Mouse (Mus musculus) small intestine, adult 2 months (tissue): ENCODE measurements around the gene Larp1. TPM values are rescaled to one million over a fixed set of nuclear protein-coding genes. Genes with fewer than 3 reads are reported as not detected.
"Not testable (repeated sequence)": the region's sequence is repeated elsewhere in the genome, so short reads cannot be mapped to it uniquely, and the experiment has no call there.

ENCODE experiments used
- H3K27ac ChIP-seq: fragments of 200-500 bp; 2 replicates; pipeline ENCODE4 v1.5.1; 2012; ENCODE audit warnings: low read depth, low read length, control low read depth, inconsistent platforms; ENCODE audit not compliant: insufficient read depth
- H3K27me3 ChIP-seq: fragments of 200-500 bp; 2 replicates; pipeline ENCODE4 v1.6.1; 2012; ENCODE audit warnings: mild to moderate bottlenecking, moderate library complexity, low read length, inconsistent platforms; ENCODE audit not compliant: control insufficient read depth, insufficient read depth
- H3K36me3 ChIP-seq: fragments of 200-500 bp; 2 replicates; pipeline ENCODE4 v1.6.1; 2012; ENCODE audit warnings: mild to moderate bottlenecking, low read length, control low read depth, inconsistent platforms; ENCODE audit not compliant: control insufficient read depth, insufficient read depth
- H3K4me1 ChIP-seq: fragments of 200-500 bp; 2 replicates; pipeline ENCODE4 v1.6.1; 2012; ENCODE audit warnings: low read length, inconsistent platforms, mixed read lengths; ENCODE audit not compliant: control insufficient read depth, insufficient read depth, insufficient read length
- H3K4me3 ChIP-seq: fragments of 200-500 bp; 2 replicates; pipeline ENCODE4 v1.5.1; 2012; ENCODE audit warnings: low read depth, mild to moderate bottlenecking, control low read depth, inconsistent platforms, low read length, moderate library complexity
- CTCF ChIP-seq: fragments of 200-500 bp; IDR thresholded peaks from 2 replicates; pipeline ENCODE4 v1.5.1; 2012; ENCODE audit warnings: low read depth, mild to moderate bottlenecking, control low read depth, inconsistent platforms, low read length, moderate library complexity, mixed read lengths; ENCODE audit not compliant: insufficient replicate concordance, insufficient read length; ENCODE audit errors: extremely low read depth
- POLR2A ChIP-seq: fragments of 200-500 bp; IDR thresholded peaks from 2 replicates; pipeline ENCODE4 v1.6.1; 2012; ENCODE audit warnings: low read depth, mild to moderate bottlenecking, control low read depth, inconsistent platforms, low read length, moderate library complexity
- whole genome bisulfite sequencing: fragments of 180-500 bp; shearing (Covaris S2); methylation state at CpG from one replicate; pipeline ENCODE4 v1.1.7; 2018; 5-methylcytosine and 5-hydroxymethylcytosine counted together
- polyA plus RNA-seq: library from polyadenylated mRNA; depleted of rRNA; stranded (reverse); fragments of >200 nt; gene quantifications from 2 replicates; pipeline ENCODE4 v1.2.3, GENCODE M21; 2012

The Larp1 gene
- polyA plus RNA-seq, 1 experiment: 25.9 TPM

- 73% methylated on average over 20 of the region's 20 CpGs for WGBS
- Histone ChIP-seq H3K36me3 (no peaks in the 10 kb centered on the region), H3K4me1 (peaks cover 2% of the 10 kb centered on the region), H3K27ac (no peak overlapping the region), H3K4me3 (no peak overlapping the region; the same call in 1 of the 2 replicates), H3K27me3 (no peaks in the 10 kb centered on the region)
- TF ChIP-seq POLR2A (no peak), CTCF (no peak)
Observed at GRCm38 (mm10) chr11:58096821-58097620, 88.2 kb downstream of the Larp1 start.

- no peak overlapping the region for H3K27ac ChIP-seq
- H3K4me3 ChIP-seq: peak overlapping the region; percentile 41
- no peaks in the 10 kb centered on the region for H3K36me3 ChIP-seq
- TF ChIP-seq POLR2A: no peak
- TF ChIP-seq CTCF: no peak
- peaks cover 2% of the 10 kb centered on the region for H3K4me1 ChIP-seq
- H3K27me3 ChIP-seq: no peaks in the 10 kb centered on the region
- 3% methylated on average over 31 of the region's 38 CpGs for WGBS
Observed at GRCm38 (mm10) chr11:58097621-58098365, 88.9 kb downstream of the Larp1 start.

- H3K27ac ChIP-seq, H3K4me1 ChIP-seq, H3K27me3 ChIP-seq, H3K36me3 ChIP-seq, H3K4me3 ChIP-seq: not testable (repeated sequence)
- peak; percentile 37; the same call in 1 of the 2 replicates for TF ChIP-seq CTCF
- 79% methylated on average over 5 of the region's 5 CpGs for WGBS
Observed at GRCm38 (mm10) chr11:58098366-58098720, 89.5 kb downstream of the Larp1 start.

GRCm38 (mm10) chr11:58100006-58100405, 91.1 kb downstream of the Larp1 start:
- TF ChIP-seq CTCF (no peak), POLR2A (no peak)
- H3K4me3 ChIP-seq: no peak overlapping the region
- H3K27me3 ChIP-seq: no peaks in the 10 kb centered on the region
- 95% methylated on average over 2 of the region's 2 CpGs for whole genome bisulfite sequencing
- no peaks in the 10 kb centered on the region for H3K36me3 ChIP-seq
- peaks cover 7% of the 10 kb centered on the region for H3K4me1 ChIP-seq
- no peak overlapping the region for H3K27ac ChIP-seq

GRCm38 (mm10) chr11:58101194-58101720, 92.4 kb downstream of the Larp1 start:
- Histone ChIP-seq H3K4me1 (peaks cover 8% of the 10 kb centered on the region), H3K27me3 (no peaks in the 10 kb centered on the region), H3K27ac (no peak overlapping the region), H3K4me3 (no peak overlapping the region), H3K36me3 (no peaks in the 10 kb centered on the region)
- TF ChIP-seq CTCF (no peak), POLR2A (no peak)
- WGBS: 78% methylated on average over 4 of the region's 4 CpGs

- Histone ChIP-seq H3K36me3 (no peaks in the 10 kb centered on the region), H3K27me3 (no peaks in the 10 kb centered on the region), H3K4me3 (no peak overlapping the region), H3K4me1 (peaks cover 8% of the 10 kb centered on the region), H3K27ac (no peak overlapping the region)
- TF ChIP-seq CTCF (no peak), POLR2A (no peak)
- WGBS: 77% methylated on average over 3 of the region's 3 CpGs
Observed at GRCm38 (mm10) chr11:58102146-58102545, 93.3 kb downstream of the Larp1 start.
